Mouse (Mus musculus): ENCODE data around the gene Irf1. TPM values are rescaled to one million over a fixed set of nuclear protein-coding genes. Genes with fewer than 3 reads are reported as not detected.

Irf1 gene
- polyA plus RNA-seq, 1 experiment from 2014 or later, result 16.2 TPM

DNA sequence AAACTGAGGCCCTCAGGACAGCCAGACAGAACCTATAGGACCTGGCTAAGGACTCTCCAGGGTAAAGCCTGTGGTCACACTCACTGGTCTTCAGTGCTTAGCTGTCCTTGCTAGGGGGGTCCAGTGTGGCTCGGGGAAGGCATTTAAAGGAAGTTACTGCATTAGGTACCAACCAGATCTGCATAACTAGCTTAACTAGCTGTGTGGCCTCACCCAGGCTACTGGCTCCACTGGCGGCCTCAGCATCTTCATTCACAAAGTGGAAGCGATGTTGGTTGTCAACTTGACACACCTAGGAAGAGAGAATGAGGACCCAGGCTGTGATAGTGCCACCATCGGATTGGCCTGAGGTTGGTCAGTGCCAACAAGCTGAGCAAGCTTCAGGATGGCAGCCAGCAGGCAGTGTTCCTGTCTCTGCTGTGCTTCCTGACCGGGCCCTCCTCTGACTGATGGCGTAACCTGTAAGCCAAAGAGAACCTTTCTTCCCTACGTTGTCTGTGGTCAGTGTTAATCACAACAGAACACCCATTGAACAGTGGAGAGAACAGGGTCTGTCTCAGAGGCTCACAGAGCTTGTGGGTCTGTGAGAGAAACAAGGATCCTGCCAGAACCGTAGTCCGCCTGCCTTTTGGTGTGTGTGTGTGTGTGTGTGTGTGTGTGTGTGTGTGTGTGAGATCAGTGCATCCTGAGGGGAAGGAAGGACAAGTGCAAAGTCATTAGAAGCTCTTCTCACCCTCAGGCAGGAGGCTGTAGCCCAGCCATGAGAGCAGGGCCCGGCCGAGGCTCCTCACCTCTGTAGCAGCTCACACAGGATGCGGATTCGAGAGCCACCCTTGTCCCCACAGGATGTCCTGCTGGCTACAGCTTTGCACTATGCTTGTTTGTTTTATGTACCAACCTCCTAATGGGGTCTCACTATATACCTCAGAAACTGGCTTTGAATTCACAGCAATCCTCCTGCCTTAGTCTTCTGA, 16.5 kb downstream of the Irf1 start:
- Histone ChIP-seq H3K27ac (replicated peaks) (no peak overlapping the region), H3K9me3 (replicated peaks) (no peaks in the 10 kb centered on the region), H3K4me3 (replicated peaks) (no peak overlapping the region), H3K27me3 (no peaks in the 10 kb centered on the region), H3K9ac (no peak overlapping the region), H3K4me2 (replicated peaks) (no peak overlapping the region), H3K4me1 (no peaks in the 10 kb centered on the region), H3K36me3 (no peaks in the 10 kb centered on the region)
- ATAC-seq (ENCODE audit: insufficient number of reproducible peaks, low FRiP score, low TSS enrichment, low read depth), result no peak
- 85% methylated on average over 13 of the region's 13 CpGs for WGBS

GRCm38 (mm10) chr11:53788196-53788595, 18.4 kb downstream of the Irf1 start:
- ATAC-seq (ENCODE audit: insufficient number of reproducible peaks, low FRiP score, low TSS enrichment, low read depth), result no peak
- WGBS, result 66% methylated on average over 8 of the region's 8 CpGs
- Histone ChIP-seq H3K4me1 (0 out of 2 replicates have a peak, but pooled peaks cover 3% of the 10 kb centered on the region), H3K27ac (replicated peaks) (no peak overlapping the region), H3K36me3 (no peaks in the 10 kb centered on the region), H3K9me3 (replicated peaks) (no peaks in the 10 kb centered on the region; the same call in 1 of the 2 replicates), H3K9ac (no peak overlapping the region), H3K27me3 (no peaks in the 10 kb centered on the region), H3K4me3 (replicated peaks) (no peak overlapping the region), H3K4me2 (replicated peaks) (no peak overlapping the region)

DNA sequence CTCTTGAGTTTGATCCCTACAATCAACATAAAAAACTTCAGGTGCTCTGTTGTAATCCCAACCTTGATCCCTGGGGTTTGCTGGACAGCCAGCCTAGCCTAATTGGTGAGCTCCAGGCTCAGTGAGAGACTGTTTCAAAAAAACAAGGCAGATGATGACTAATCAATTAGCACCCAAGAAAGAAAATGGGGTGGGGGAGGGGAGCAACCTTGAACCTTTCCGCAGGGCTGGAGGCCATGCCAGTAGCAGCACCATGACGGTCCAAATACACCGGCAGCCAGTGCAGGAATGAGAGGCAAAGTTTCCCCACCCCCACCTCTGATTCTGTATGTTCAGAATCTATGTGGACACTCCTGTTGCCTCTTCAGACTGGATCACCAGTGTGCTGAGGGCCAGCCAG, 19.5 kb downstream of the Irf1 start:
- Histone ChIP-seq H3K4me3 (replicated peaks) (no peak overlapping the region), H3K9me3 (replicated peaks) (no peaks in the 10 kb centered on the region; the same call in 1 of the 2 replicates), H3K9ac (no peak overlapping the region), H3K4me2 (replicated peaks) (no peak overlapping the region), H3K36me3 (no peaks in the 10 kb centered on the region), H3K4me1 (0 out of 2 replicates have a peak, but pooled peaks cover 9% of the 10 kb centered on the region), H3K27ac (replicated peaks) (no peak overlapping the region), H3K27me3 (no peaks in the 10 kb centered on the region)
- 66% methylated on average over 3 of the region's 3 CpGs for WGBS
- no peak for ATAC-seq (ENCODE audit: insufficient number of reproducible peaks, low FRiP score, low TSS enrichment, low read depth)

GRCm38 (mm10) chr11:53792986-53793385, 23.2 kb downstream of the Irf1 start:
- no peaks in the 10 kb centered on the region for H3K27me3 ChIP-seq
- H3K36me3 ChIP-seq, result no peaks in the 10 kb centered on the region
- H3K4me3 ChIP-seq (replicated peaks), result no peak overlapping the region
- 33% methylated on average over 3 of the region's 3 CpGs for WGBS
- H3K9ac ChIP-seq, result no peak overlapping the region
- no peak overlapping the region for H3K27ac ChIP-seq (replicated peaks)
- H3K4me1 ChIP-seq, result peaks cover 28% of the 10 kb centered on the region
- ATAC-seq (ENCODE audit: insufficient number of reproducible peaks, low FRiP score, low TSS enrichment, low read depth), result no peak
- H3K4me2 ChIP-seq (replicated peaks), result no peak overlapping the region
- H3K9me3 ChIP-seq (replicated peaks), result no peaks in the 10 kb centered on the region; the same call in 1 of the 2 replicates

DNA sequence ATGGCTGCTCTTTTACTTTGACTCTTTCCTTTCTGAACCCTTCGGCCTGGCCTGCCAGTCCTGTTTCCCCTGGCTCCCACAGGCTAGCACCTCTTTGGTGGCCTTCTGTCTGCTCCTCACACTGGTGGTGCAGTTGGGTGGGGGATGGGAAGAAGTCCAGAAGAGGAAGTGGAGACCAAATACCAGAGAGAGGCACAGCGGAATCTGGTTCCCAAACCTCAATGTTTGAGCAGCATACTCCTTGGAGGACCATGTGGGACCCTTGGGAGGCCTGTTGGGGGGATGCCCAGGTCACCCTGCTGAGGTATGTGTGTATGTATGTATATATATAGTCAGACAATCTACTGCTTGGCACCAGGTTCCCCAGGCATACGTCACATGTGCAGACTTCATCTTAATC, 24.2 kb downstream of the Irf1 start:
- ATAC-seq (ENCODE audit: insufficient number of reproducible peaks, low FRiP score, low TSS enrichment, low read depth), result no peak
- WGBS, result 64% methylated on average over 3 of the region's 3 CpGs
- H3K27ac ChIP-seq (replicated peaks), result no peak overlapping the region
- no peak overlapping the region for H3K4me3 ChIP-seq (replicated peaks)
- H3K4me1 ChIP-seq, result peaks cover 28% of the 10 kb centered on the region
- H3K9me3 ChIP-seq (replicated peaks), result no peaks in the 10 kb centered on the region; the same call in 1 of the 2 replicates
- no peak overlapping the region for H3K4me2 ChIP-seq (replicated peaks)
- no peaks in the 10 kb centered on the region for H3K36me3 ChIP-seq
- H3K27me3 ChIP-seq, result no peaks in the 10 kb centered on the region
- H3K9ac ChIP-seq, result no peak overlapping the region

GRCm38 (mm10) chr11:53794671-53795557, 25.1 kb downstream of the Irf1 start:
- Histone ChIP-seq H3K9me3 (replicated peaks) (no peaks in the 10 kb centered on the region; the same call in 1 of the 2 replicates), H3K27me3 (no peaks in the 10 kb centered on the region), H3K4me1 (peaks cover 28% of the 10 kb centered on the region), H3K9ac (no peak overlapping the region), H3K27ac (replicated peaks) (0 out of 2 replicates have a peak overlapping the region, but pooled peaks have one; percentile 44), H3K4me3 (replicated peaks) (no peak overlapping the region), H3K4me2 (replicated peaks) (no peak overlapping the region), H3K36me3 (no peaks in the 10 kb centered on the region)
- no peak for ATAC-seq (ENCODE audit: insufficient number of reproducible peaks, low FRiP score, low TSS enrichment, low read depth)
- 61% methylated on average over 25 of the region's 25 CpGs for WGBS

DNA sequence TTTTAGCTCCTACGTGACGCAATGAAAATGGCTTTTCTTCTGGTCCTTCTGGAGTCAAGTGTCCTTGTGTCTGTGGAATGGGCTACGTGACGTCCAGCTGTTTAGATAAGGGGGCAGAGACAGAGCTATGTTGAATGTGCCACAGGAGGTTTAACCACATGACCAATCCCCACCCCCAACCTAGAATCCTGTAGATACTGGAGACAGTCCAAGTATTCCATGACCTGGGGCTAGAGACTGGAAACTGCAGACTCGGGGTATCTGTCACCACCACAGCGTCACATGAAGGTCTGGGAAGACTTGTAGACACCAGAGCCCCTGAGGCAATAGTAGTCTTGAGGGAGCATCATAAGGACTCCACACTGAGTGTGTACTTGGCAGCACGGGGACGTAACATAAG, 26.0 kb downstream of the Irf1 start:
- no peak for ATAC-seq (ENCODE audit: insufficient number of reproducible peaks, low FRiP score, low TSS enrichment, low read depth)
- H3K9ac ChIP-seq, result no peak overlapping the region
- H3K4me3 ChIP-seq (replicated peaks), result no peak overlapping the region
- 47% methylated on average over 8 of the region's 8 CpGs for WGBS
- no peak overlapping the region for H3K27ac ChIP-seq (replicated peaks)
- H3K4me1 ChIP-seq, result peaks cover 28% of the 10 kb centered on the region
- no peaks in the 10 kb centered on the region for H3K27me3 ChIP-seq
- H3K4me2 ChIP-seq (replicated peaks), result no peak overlapping the region
- H3K9me3 ChIP-seq (replicated peaks), result no peaks in the 10 kb centered on the region; the same call in 1 of the 2 replicates
- no peaks in the 10 kb centered on the region for H3K36me3 ChIP-seq

DNA sequence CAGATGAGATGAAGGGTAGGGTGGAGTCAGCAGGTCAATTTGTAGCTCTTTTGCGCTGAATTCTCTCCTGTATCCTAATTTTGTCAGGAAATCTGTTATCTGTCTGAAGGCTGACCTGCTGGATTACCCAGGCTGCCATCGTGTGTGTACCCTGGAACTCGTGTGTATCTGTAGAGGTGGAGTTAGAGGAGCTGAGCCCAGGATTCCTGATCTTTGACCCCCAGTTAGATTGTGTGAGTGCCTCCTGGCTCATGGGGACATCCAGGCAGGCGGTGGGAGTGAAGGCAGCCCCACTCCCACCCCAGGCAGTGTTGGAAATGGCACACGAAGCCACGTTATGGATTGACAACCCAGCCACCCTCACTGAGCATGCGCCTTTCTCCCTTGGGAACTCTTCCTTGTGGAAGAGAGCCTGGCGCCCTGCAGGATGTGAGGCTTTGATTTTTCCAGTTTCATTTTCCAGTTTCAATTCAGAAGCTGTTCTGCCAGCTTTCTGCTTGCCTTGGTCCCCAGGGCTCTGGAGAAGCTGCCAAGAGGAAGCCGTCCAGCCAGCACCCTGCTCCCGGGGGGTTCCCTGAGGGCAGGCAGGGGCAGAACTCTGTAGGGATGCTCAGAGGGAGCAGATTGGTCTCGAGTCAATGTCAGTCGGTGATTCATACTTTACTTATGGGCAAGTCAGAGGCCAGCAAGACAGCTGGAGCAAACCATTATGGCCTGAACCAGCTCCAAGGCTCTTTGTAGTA, 26.8 kb downstream of the Irf1 start:
- no peak overlapping the region for H3K4me2 ChIP-seq (replicated peaks)
- H3K9me3 ChIP-seq (replicated peaks), result no peaks in the 10 kb centered on the region; the same call in 1 of the 2 replicates
- no peak for ATAC-seq (ENCODE audit: insufficient number of reproducible peaks, low FRiP score, low TSS enrichment, low read depth)
- H3K9ac ChIP-seq, result no peak overlapping the region
- 54% methylated on average over 12 of the region's 12 CpGs for WGBS
- 0 out of 2 replicates have a peak overlapping the region, but pooled peaks have one; percentile 1 for H3K27ac ChIP-seq (replicated peaks)
- no peaks in the 10 kb centered on the region for H3K27me3 ChIP-seq
- peaks cover 28% of the 10 kb centered on the region for H3K4me1 ChIP-seq
- no peak overlapping the region for H3K4me3 ChIP-seq (replicated peaks)
- H3K36me3 ChIP-seq, result no peaks in the 10 kb centered on the region

GRCm38 (mm10) chr11:53797386-53797920, 27.6 kb downstream of the Irf1 start:
- Histone ChIP-seq H3K4me1 (peaks cover 28% of the 10 kb centered on the region), H3K36me3 (no peaks in the 10 kb centered on the region), H3K9ac (no peak overlapping the region), H3K27ac (replicated peaks) (no peak overlapping the region), H3K4me2 (replicated peaks) (no peak overlapping the region), H3K27me3 (no peaks in the 10 kb centered on the region), H3K9me3 (replicated peaks) (no peaks in the 10 kb centered on the region; the same call in 1 of the 2 replicates), H3K4me3 (replicated peaks) (no peak overlapping the region)
- ATAC-seq (ENCODE audit: insufficient number of reproducible peaks, low FRiP score, low TSS enrichment, low read depth), result no peak
- 39% methylated on average over 6 of the region's 6 CpGs for WGBS

GRCm38 (mm10) chr11:53798041-53798711, 28.4 kb downstream of the Irf1 start:
- no peak; the same call in 1 of the 2 replicates for ATAC-seq (ENCODE audit: insufficient number of reproducible peaks, low FRiP score, low TSS enrichment, low read depth)
- Histone ChIP-seq H3K9ac (no peak overlapping the region), H3K36me3 (no peaks in the 10 kb centered on the region), H3K4me1 (peaks cover 31% of the 10 kb centered on the region), H3K4me2 (replicated peaks) (no peak overlapping the region), H3K27me3 (no peaks in the 10 kb centered on the region), H3K27ac (replicated peaks) (no peak overlapping the region), H3K9me3 (replicated peaks) (no peaks in the 10 kb centered on the region), H3K4me3 (replicated peaks) (no peak overlapping the region)
- WGBS, result 84% methylated on average over 10 of the region's 10 CpGs
